Mouse (Mus musculus): ENCODE results near the gene Rnf144b. TPM values are rescaled to one million over a fixed set of nuclear protein-coding genes. Genes with fewer than 3 reads are reported as not detected.

Rnf144b gene
- polyA plus RNA-seq, 1 experiment: 8.3 TPM

DNA sequence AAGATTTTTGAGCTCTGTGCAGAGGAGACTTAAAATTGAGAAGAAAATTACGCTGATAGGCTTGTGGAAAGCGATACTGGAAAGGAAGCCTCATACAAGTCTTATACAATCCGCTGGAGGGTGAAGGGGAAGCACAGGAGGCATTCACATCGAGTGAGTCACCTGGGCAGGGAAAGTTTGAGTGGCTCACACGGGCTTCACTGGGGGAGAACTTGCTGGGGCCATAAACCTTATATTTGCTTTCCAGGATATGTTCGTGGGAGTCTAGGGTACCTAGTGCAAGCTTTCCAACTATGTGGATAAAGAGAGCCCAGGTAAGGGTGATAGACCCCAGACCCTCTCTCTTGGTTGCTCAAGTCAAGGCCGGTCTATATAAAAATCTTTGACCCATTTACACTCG is 150.5 kb downstream of the Rnf144b start:
- no peak for TF ChIP-seq POLR2A (IDR thresholded peaks at IDR 0.05; ENCODE audit: borderline replicate concordance, control insufficient read depth, low read depth, low read length)
- TF ChIP-seq CTCF (IDR thresholded peaks at IDR 0.05; ENCODE audit: control insufficient read depth, insufficient read depth, low read length): no peak
- H3K27ac ChIP-seq (ENCODE audit: control insufficient read depth, insufficient read depth, low read depth, low read length, poor library complexity): no peak overlapping the region
- no peak overlapping the region for H3K4me3 ChIP-seq (replicated peaks; ENCODE audit: control insufficient read depth, low read depth, low read length)

GRCm38 (mm10) chr13:47273487-47273886 is 151.0 kb downstream of the Rnf144b start:
- H3K4me1 ChIP-seq (ENCODE audit: control insufficient read depth, insufficient read depth, low read length): no peaks in the 10 kb centered on the region
- WGBS: 21% methylated on average over 11 of the region's 11 CpGs
- no peak overlapping the region for H3K4me3 ChIP-seq (replicated peaks; ENCODE audit: control insufficient read depth, low read depth, low read length)
- H3K27ac ChIP-seq (ENCODE audit: control insufficient read depth, insufficient read depth, low read depth, low read length, poor library complexity): no peak overlapping the region
- TF ChIP-seq POLR2A (IDR thresholded peaks at IDR 0.05; ENCODE audit: borderline replicate concordance, control insufficient read depth, low read depth, low read length) (no peak), CTCF (IDR thresholded peaks at IDR 0.05; ENCODE audit: control insufficient read depth, insufficient read depth, low read length) (no peak)

More for the DNA sequence above, 150.5 kb downstream of the Rnf144b start:
- 4% methylated on average over 8 of the region's 8 CpGs for WGBS
- no peaks in the 10 kb centered on the region for H3K4me1 ChIP-seq (ENCODE audit: control insufficient read depth, insufficient read depth, low read length)

GRCm38 (mm10) chr13:47274139-47274538 is 151.7 kb downstream of the Rnf144b start:
- TF ChIP-seq POLR2A (IDR thresholded peaks at IDR 0.05; ENCODE audit: borderline replicate concordance, control insufficient read depth, low read depth, low read length): no peak
- TF ChIP-seq CTCF (IDR thresholded peaks at IDR 0.05; ENCODE audit: control insufficient read depth, insufficient read depth, low read length): no peak
- WGBS: 60% methylated on average over 3 of the region's 3 CpGs
- H3K27ac ChIP-seq (ENCODE audit: control insufficient read depth, insufficient read depth, low read depth, low read length, poor library complexity): no peak overlapping the region
- no peak overlapping the region for H3K4me3 ChIP-seq (replicated peaks; ENCODE audit: control insufficient read depth, low read depth, low read length)
- H3K4me1 ChIP-seq (ENCODE audit: control insufficient read depth, insufficient read depth, low read length): no peaks in the 10 kb centered on the region

- Histone ChIP-seq H3K27ac (ENCODE audit: control insufficient read depth, insufficient read depth, low read depth, low read length, poor library complexity) (no peak overlapping the region), H3K4me1 (ENCODE audit: control insufficient read depth, insufficient read depth, low read length) (no peaks in the 10 kb centered on the region), H3K4me3 (replicated peaks; ENCODE audit: control insufficient read depth, low read depth, low read length) (no peak overlapping the region)
- WGBS: 42% methylated on average over 13 of the region's 13 CpGs
- no peak for TF ChIP-seq CTCF (IDR thresholded peaks at IDR 0.05; ENCODE audit: control insufficient read depth, insufficient read depth, low read length)
- no peak for TF ChIP-seq POLR2A (IDR thresholded peaks at IDR 0.05; ENCODE audit: borderline replicate concordance, control insufficient read depth, low read depth, low read length)
Measured at GRCm38 (mm10) chr13:47277000-47277823, 154.8 kb downstream of the Rnf144b start.

DNA sequence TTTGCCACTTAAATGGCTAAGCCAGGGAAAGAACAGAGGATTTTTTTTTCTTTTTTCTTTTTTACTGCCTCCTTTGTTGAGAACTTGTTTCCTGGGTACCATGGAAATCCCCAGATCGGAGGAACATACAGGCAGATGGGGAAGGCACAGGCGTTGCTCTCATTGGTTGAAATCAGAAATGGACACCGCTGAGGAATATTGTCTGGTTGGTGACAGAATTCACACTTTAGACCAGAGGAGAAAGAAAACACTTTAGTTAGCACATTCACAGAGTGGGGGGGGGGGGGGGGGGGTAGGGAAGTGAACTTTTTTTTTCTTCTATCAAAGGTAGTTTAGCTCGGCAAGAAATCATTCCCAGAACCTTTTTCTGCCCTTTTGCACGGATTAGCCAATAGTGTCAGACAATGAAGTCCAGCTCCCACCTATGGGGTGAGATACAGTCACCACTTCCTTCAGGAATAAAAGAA is 155.4 kb downstream of the Rnf144b start:
- TF ChIP-seq CTCF (IDR thresholded peaks at IDR 0.05; ENCODE audit: control insufficient read depth, insufficient read depth, low read length) (no peak), POLR2A (IDR thresholded peaks at IDR 0.05; ENCODE audit: borderline replicate concordance, control insufficient read depth, low read depth, low read length) (no peak)
- H3K4me1 ChIP-seq (ENCODE audit: control insufficient read depth, insufficient read depth, low read length): no peaks in the 10 kb centered on the region
- H3K4me3 ChIP-seq (replicated peaks; ENCODE audit: control insufficient read depth, low read depth, low read length): no peak overlapping the region
- 52% methylated on average over 5 of the region's 5 CpGs for WGBS
- H3K27ac ChIP-seq (ENCODE audit: control insufficient read depth, insufficient read depth, low read depth, low read length, poor library complexity): no peak overlapping the region

DNA sequence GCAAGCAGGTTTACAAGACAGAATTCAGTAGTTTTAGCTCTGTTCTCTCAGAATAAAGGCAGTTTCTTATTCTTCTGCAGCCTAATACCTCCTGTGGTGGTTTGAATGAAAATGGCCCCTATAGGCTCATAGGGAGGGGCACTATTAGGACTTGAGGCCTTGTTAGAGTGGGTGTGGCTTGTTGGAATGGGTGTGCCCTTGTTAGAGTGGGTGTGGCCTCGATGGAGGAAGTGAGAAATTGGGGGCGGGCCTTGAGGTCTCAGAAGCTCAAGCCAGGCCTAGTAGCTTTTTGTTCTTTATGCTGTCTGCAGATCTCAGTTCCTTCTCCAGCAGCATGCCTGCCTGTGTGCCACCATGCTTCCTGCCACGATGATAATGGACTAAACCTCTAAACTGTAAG is 159.8 kb downstream of the Rnf144b start:
- Histone ChIP-seq H3K27ac (ENCODE audit: control insufficient read depth, insufficient read depth, low read depth, low read length, poor library complexity) (no peak overlapping the region), H3K4me3 (replicated peaks; ENCODE audit: control insufficient read depth, low read depth, low read length) (no peak overlapping the region), H3K4me1 (ENCODE audit: control insufficient read depth, insufficient read depth, low read length) (no peaks in the 10 kb centered on the region; the same call in 1 of the 2 replicates)
- WGBS: 54% methylated on average over 3 of the region's 3 CpGs
- TF ChIP-seq POLR2A (IDR thresholded peaks at IDR 0.05; ENCODE audit: borderline replicate concordance, control insufficient read depth, low read depth, low read length): no peak
- no peak for TF ChIP-seq CTCF (IDR thresholded peaks at IDR 0.05; ENCODE audit: control insufficient read depth, insufficient read depth, low read length)

GRCm38 (mm10) chr13:47288449-47288848 is 166.0 kb downstream of the Rnf144b start:
- 44% methylated on average over 4 of the region's 4 CpGs for WGBS
- no peak overlapping the region for H3K4me3 ChIP-seq (replicated peaks; ENCODE audit: control insufficient read depth, low read depth, low read length)
- H3K27ac ChIP-seq (ENCODE audit: control insufficient read depth, insufficient read depth, low read depth, low read length, poor library complexity): no peak overlapping the region
- H3K4me1 ChIP-seq (ENCODE audit: control insufficient read depth, insufficient read depth, low read length): no peaks in the 10 kb centered on the region; the same call in 1 of the 2 replicates
- TF ChIP-seq CTCF (IDR thresholded peaks at IDR 0.05; ENCODE audit: control insufficient read depth, insufficient read depth, low read length): peak; percentile 83
- no peak for TF ChIP-seq POLR2A (IDR thresholded peaks at IDR 0.05; ENCODE audit: borderline replicate concordance, control insufficient read depth, low read depth, low read length)

DNA sequence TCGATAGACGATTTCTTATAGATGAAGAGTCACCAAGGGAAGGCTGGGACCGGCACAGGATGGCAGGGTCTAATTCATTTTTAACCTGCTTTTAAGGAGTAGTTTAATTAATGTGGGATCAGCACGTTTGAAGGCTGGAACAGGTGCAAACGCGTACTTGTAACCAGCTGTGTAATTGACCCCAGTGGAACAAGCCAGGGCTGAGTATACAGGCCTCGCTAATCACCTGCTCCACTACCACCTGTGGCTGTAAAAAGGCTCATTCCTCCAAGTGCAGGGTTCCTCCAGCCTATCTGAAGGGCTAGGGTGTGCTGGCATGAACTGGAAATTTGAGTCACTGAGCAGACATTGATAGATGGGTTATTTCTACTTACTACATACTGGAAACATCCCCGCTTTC is 174.0 kb downstream of the Rnf144b start:
- no peak overlapping the region for H3K27ac ChIP-seq (ENCODE audit: control insufficient read depth, insufficient read depth, low read depth, low read length, poor library complexity)
- 85% methylated on average over 8 of the region's 8 CpGs for WGBS
- no peak overlapping the region for H3K4me3 ChIP-seq (replicated peaks; ENCODE audit: control insufficient read depth, low read depth, low read length)
- TF ChIP-seq POLR2A (IDR thresholded peaks at IDR 0.05; ENCODE audit: borderline replicate concordance, control insufficient read depth, low read depth, low read length) (no peak), CTCF (IDR thresholded peaks at IDR 0.05; ENCODE audit: control insufficient read depth, insufficient read depth, low read length) (no peak)
- H3K4me1 ChIP-seq (ENCODE audit: control insufficient read depth, insufficient read depth, low read length): no peaks in the 10 kb centered on the region

Other genes starting within 250 kb of the Rnf144b start
- gene Kif13a, start 192.8 kb upstream of the Rnf144b start, polyA plus RNA-seq (2011; ENCODE audit: insufficient read depth, insufficient read length, low replicate concordance, missing spikeins): 7.1 and 10.7 TPM in 2 replicates
- gene Nhlrc1, start 107.8 kb upstream of the Rnf144b start, polyA plus RNA-seq (2011; ENCODE audit: insufficient read depth, insufficient read length, low replicate concordance, missing spikeins): not detected in 2 replicates
- gene Kdm1b, start 79.2 kb upstream of the Rnf144b start, polyA plus RNA-seq (2011; ENCODE audit: insufficient read depth, insufficient read length, low replicate concordance, missing spikeins): 4.9 and 8.5 TPM in 2 replicates
- 4.4 TPM in 1 of 2 replicates, not detected in the other for gene Tpmt, start 77.9 kb upstream of the Rnf144b start, polyA plus RNA-seq (2011; ENCODE audit: insufficient read depth, insufficient read length, low replicate concordance, missing spikeins)
- gene Dek, start 16.5 kb upstream of the Rnf144b start, polyA plus RNA-seq (2011; ENCODE audit: insufficient read depth, insufficient read length, low replicate concordance, missing spikeins): 504 and 514 TPM in 2 replicates

Data from bone marrow, adult 2 months (tissue).